Mouse (Mus musculus): ENCODE measurements around the gene Tmod2. TPM values are rescaled to one million over a fixed set of nuclear protein-coding genes. Genes with fewer than 3 reads are reported as not detected.

The Tmod2 gene
- polyA plus RNA-seq, 1 experiment from 2014 or later: 2.1 TPM

DNA sequence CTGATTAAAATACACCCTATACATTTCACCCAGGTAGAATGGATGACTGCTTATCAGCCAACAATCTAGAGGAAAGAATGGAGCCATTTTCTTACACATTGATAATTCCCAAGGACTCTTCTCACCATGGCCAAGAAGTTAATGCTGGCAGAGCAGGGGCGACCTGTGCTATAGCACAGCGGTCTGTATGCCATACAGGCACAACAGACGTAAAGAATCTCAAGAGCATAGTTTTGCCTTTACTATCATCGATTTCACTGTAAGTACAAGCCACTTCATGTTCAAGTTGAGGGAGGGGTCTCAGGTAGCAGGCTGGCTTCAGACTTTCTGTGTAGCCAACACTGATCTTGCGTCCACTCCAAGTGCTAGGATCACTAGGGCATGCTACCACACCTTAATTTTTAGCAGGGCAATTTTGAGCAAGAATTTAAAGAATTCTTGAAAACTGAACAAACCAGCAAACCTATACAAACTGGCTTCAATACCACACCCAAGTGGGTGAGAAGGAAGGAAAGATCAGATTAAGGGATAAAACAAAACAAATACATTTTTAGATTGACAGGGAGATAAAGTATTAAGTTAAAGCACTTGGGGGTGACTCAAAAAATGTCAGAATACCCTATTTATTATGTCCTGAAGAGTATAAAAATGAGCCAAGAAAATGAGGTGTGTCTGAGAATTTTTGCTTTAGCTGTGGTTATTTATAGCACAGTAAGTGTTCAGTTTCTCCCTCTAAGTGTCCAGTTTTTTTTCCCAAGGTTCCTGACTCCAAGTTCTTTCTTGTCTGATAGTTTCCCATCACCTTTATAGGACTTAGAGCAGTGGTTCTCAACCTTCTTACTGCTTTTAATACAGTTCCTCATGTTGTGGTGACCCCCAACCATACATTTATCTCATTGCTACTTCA is 39.8 kb downstream of the Tmod2 start:
- DNase-seq (ENCODE audit: low read depth, low spot score): no peak
- ChIA-PET CTCF (interaction anchor here (1.0 to 3.0 kb wide), 2 partner anchors 11 to 45 kb away, joined by 3 to 14 read pairs; no protein-coding TSS in a partner anchor), POLR2A (no interaction called here)
- no peaks in the 10 kb centered on the region for H3K27me3 ChIP-seq
- no peak for ATAC-seq
- in situ Hi-C loops (cut with MboI; ENCODE audit: low pct_unique_long_range_greater_than_20kb): loop anchor here (10.0 kb wide), 1 partner anchor 286 kb away; no protein-coding TSS in a partner anchor
- no peak for TF ChIP-seq CTCF (IDR thresholded peaks at IDR 0.05)

DNA sequence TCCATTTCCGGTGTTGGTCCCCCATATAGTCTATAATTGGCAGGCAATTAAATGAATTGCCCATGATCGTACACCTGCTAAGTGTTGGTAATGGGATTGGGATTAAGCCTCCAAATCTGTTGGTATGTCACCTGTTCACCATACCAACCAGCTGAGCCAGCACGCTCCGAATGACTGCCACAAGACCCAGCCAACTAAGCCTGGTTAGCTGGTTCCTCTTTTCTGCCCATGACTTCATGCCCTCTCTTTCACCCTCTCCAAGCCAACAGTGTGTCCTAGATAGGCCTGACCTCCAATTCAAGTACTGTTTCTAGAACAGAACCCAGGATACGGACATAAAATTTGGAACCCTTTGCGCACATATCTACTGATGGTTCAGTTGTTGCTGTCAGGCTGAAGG is 42.7 kb downstream of the Tmod2 start:
- POLR2A ChIA-PET: no interaction called here
- no peaks in the 10 kb centered on the region for H3K27me3 ChIP-seq
- TF ChIP-seq CTCF (IDR thresholded peaks at IDR 0.05): no peak
- no peak for DNase-seq (ENCODE audit: low read depth, low spot score)
- CTCF ChIA-PET: interaction anchor here (1.2 to 3.0 kb wide), 2 partner anchors 9 to 13 kb away, joined by 3 to 14 read pairs; no protein-coding TSS in a partner anchor
- in situ Hi-C loops (cut with MboI; ENCODE audit: low pct_unique_long_range_greater_than_20kb): no loop called here
- ATAC-seq: no peak

- TF ChIP-seq CTCF (IDR thresholded peaks at IDR 0.05): no peak
- DNase-seq (ENCODE audit: low read depth, low spot score) (no peak), ATAC-seq (no peak)
- POLR2A ChIA-PET: no interaction called here
- CTCF ChIA-PET: interaction anchor here (1.4 to 1.5 kb wide), 2 partner anchors 17 to 43 kb away, joined by 4 to 5 read pairs; no protein-coding TSS in a partner anchor
- in situ Hi-C loops (cut with MboI; ENCODE audit: low pct_unique_long_range_greater_than_20kb): no loop called here
- no peaks in the 10 kb centered on the region for H3K27me3 ChIP-seq
Observed at GRCm38 (mm10) chr9:75564892-75565291, 46.2 kb downstream of the Tmod2 start.

- ChIA-PET CTCF (interaction anchor here (1.5 to 2.2 kb wide), 2 partner anchors 12 to 42 kb away, joined by 5 to 10 read pairs; no protein-coding TSS in a partner anchor), POLR2A (no interaction called here)
- in situ Hi-C loops (cut with MboI; ENCODE audit: low pct_unique_long_range_greater_than_20kb): no loop called here
- no peak for DNase-seq (ENCODE audit: low read depth, low spot score)
- ATAC-seq: no peak
- no peak for TF ChIP-seq CTCF (IDR thresholded peaks at IDR 0.05)
- H3K27me3 ChIP-seq: no peaks in the 10 kb centered on the region
Observed at GRCm38 (mm10) chr9:75563622-75564021, 47.5 kb downstream of the Tmod2 start.

- no peaks in the 10 kb centered on the region for H3K27me3 ChIP-seq
- CTCF ChIA-PET: interaction anchor here (1.5 to 2.2 kb wide), 2 partner anchors 12 to 41 kb away, joined by 5 to 10 read pairs; no protein-coding TSS in a partner anchor
- POLR2A ChIA-PET: no interaction called here
- in situ Hi-C loops (cut with MboI; ENCODE audit: low pct_unique_long_range_greater_than_20kb): no loop called here
- DNase-seq (ENCODE audit: low read depth, low spot score) (no peak), ATAC-seq (no peak)
- TF ChIP-seq CTCF (IDR thresholded peaks at IDR 0.05): peak; percentile 53
Observed at GRCm38 (mm10) chr9:75563176-75563575, 47.9 kb downstream of the Tmod2 start.

DNA sequence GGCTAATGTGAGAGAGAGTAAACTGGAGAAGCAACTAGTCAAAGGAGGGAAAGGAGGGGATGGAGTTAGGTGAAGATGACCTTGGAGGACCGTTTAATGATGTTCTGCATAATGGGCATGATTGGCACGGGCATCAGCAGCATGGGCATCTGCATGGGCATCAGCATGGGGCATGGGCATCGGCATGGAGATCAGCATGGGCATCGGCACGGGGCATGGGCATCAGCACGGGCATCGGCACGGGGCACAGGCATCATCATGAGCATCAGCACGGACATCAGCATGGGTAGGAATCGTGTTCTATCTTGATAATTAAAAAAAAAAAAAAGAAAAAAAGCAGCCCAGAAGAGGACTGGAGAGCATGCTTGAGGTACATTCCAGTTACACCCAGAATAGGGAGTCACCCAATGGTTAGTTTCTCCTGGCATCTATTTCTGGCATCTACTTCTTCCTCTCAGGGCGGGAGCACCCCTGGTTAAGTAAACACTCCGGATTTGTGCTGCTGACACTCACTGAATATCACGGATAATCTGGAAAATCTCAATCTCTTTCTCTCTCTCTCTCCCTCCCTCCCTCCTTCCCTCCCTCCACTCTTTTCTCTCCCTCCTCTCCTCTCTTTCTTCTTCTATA is 50.0 kb downstream of the Tmod2 start:
- ATAC-seq (no peak), DNase-seq (ENCODE audit: low read depth, low spot score) (no peak)
- no peak for TF ChIP-seq CTCF (IDR thresholded peaks at IDR 0.05)
- CTCF ChIA-PET: no interaction called here
- in situ Hi-C loops (cut with MboI; ENCODE audit: low pct_unique_long_range_greater_than_20kb): no loop called here
- H3K27me3 ChIP-seq: no peaks in the 10 kb centered on the region
- POLR2A ChIA-PET: no interaction called here

DNA sequence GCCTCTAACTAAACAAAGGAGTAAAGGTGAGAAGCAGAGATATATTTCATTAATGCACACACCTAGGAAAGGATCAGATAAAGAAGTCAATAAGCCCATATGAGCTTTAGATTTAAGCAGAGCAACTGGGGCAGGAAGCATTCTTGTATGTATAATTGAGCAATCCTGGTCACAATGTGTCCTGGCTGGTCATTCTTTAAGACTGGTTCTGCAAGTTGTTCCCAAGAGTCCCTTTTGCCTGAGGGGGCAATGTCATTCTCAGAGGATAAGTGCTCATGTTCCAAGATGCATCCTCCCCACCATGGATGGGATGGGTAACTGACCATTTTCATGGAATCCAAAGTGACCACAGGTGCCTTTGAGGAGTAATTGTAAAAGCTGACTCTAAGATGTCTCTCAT is 50.8 kb downstream of the Tmod2 start:
- ATAC-seq: no peak
- no peak for TF ChIP-seq CTCF (IDR thresholded peaks at IDR 0.05)
- in situ Hi-C loops (cut with MboI; ENCODE audit: low pct_unique_long_range_greater_than_20kb): no loop called here
- no peak for DNase-seq (ENCODE audit: low read depth, low spot score)
- no peaks in the 10 kb centered on the region for H3K27me3 ChIP-seq
- CTCF ChIA-PET: interaction anchor here (1.0 kb wide), 1 partner anchor 13 kb away, joined by 3 read pairs; no protein-coding TSS in a partner anchor
- POLR2A ChIA-PET: interaction anchor here (1.4 kb wide), 1 partner anchor 39 kb away, joined by 3 read pairs; no protein-coding TSS in a partner anchor

GRCm38 (mm10) chr9:75559512-75560012 is 51.6 kb downstream of the Tmod2 start, which contains the start of gene Tmod3:
Gene Tmod3 (minus strand): TSS chr9:75559657.
- no peaks in the 10 kb centered on the region for H3K27me3 ChIP-seq
- in situ Hi-C loops (cut with MboI; ENCODE audit: low pct_unique_long_range_greater_than_20kb): no loop called here
- ATAC-seq (peak; percentile 81), DNase-seq (ENCODE audit: low read depth, low spot score) (peak; percentile 51)
- CTCF ChIA-PET: interaction anchor here (1.0 kb wide), 1 partner anchor 14 kb away, joined by 3 read pairs; no protein-coding TSS in a partner anchor
- no peak for TF ChIP-seq CTCF (IDR thresholded peaks at IDR 0.05)
- POLR2A ChIA-PET: interaction anchor here (1.4 kb wide), 1 partner anchor 39 kb away, joined by 3 read pairs; no protein-coding TSS in a partner anchor

DNA sequence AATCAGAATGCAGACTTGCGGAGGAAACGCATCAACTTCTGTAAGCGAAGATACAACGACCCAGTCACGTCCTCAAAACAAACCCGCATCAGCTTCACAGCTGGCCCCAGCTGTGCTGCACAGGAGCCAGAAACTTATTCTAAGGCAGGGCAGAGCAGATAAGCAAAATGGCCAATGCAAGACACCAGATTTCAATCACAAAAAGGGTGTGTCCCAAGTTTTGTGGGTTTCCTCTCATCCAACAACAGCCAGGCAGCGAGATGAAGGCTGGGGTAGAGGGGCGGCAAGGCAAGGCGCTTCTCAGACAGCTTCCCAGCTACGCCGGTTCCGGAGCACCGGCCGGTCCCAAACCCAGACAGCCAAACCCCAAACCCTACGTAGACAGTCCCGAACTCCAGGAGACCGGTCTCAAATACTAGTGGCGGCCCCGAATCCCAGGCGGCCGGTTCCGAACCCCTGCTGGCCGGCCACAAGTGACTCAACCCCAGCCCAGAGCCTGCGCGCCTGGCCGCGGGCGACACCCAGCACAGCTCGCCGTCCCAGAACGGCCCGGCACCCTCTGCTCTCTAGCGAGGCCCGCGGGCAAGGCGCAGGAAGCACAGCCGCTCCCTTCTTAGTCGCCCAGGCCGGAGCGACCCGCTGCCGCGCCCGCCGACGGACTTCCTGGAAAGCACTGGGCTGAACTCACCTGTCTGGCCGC is 52.2 kb downstream of the Tmod2 start:
- TF ChIP-seq CTCF (IDR thresholded peaks at IDR 0.05): no peak
- ChIA-PET POLR2A (no interaction called here), CTCF (no interaction called here)
- no peaks in the 10 kb centered on the region for H3K27me3 ChIP-seq
- no peak for DNase-seq (ENCODE audit: low read depth, low spot score)
- in situ Hi-C loops (cut with MboI; ENCODE audit: low pct_unique_long_range_greater_than_20kb): no loop called here
- ATAC-seq: peak; percentile 90

DNA sequence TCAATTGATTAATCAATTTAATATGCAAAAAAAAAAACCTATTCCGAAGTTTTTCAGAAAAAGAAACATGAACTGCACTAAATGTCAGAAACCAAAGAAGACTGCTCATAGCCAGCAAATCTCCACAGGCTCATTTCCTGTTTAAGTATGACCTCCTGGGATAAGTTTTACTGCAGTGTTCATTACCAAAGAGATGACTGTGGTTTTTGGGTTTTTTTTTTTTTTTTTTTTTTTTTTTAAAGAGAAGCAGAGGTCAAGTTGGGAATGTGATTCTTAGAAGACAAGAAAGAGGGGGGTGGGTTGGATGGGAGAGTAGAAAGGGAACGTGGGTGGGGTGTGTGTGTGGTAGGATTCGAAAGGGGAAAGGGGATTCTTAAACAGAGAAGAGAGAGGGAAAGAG is 52.8 kb downstream of the Tmod2 start:
- POLR2A ChIA-PET: interaction anchor here (0.6 to 0.8 kb wide), 3 partner anchors 22 to 50 kb away, joined by 4 to 9 read pairs (median 6); no protein-coding TSS in a partner anchor
- ATAC-seq (no peak), DNase-seq (ENCODE audit: low read depth, low spot score) (no peak)
- H3K27me3 ChIP-seq: no peaks in the 10 kb centered on the region
- CTCF ChIA-PET: interaction anchor here (1.2 to 1.6 kb wide), 2 partner anchors 14 to 41 kb away, joined by 3 read pairs; no protein-coding TSS in a partner anchor
- TF ChIP-seq CTCF (IDR thresholded peaks at IDR 0.05): no peak
- in situ Hi-C loops (cut with MboI; ENCODE audit: low pct_unique_long_range_greater_than_20kb): no loop called here

Data from Patski (cell line).